ENCODE assay signal across 9 mouse cellular contexts in genomic region chr3:138859166-138859565, GRCm38 (mm10).
DNase-seq lines count a peak whose midpoint lies in the region; ATAC-seq lines count a peak whose summit lies in the region.
"Had no signal": no experiment of that assay in that cellular context is flagged by ENCODE, and none has a peak within 500 bp of the region (broad histone marks: within the 10 kb centered on the region; RNA-seq: fewer than 3 reads in every experiment).

No protein-coding gene starts in this region.

- no peaks in the 10 kb centered on the region for H3K9me3 ChIP-seq in forebrain, embryonic 13.5 days (replicated peaks)
- no peaks in the 10 kb centered on the region for H3K9me3 ChIP-seq in forebrain, embryonic 11.5 days (ENCODE audit: control insufficient read depth, low read length)
- no peaks in the 10 kb centered on the region for H3K9me3 ChIP-seq in hindbrain, embryonic 16.5 days (ENCODE audit: control insufficient read depth, low read length)
- no peaks in the 10 kb centered on the region for H3K9me3 ChIP-seq in neural tube, embryonic 15.5 days (replicated peaks)

- H3K4me1 ChIP-seq in forebrain, embryonic 13.5 days: peaks cover 75% of the 10 kb centered on the region
- H3K4me1 ChIP-seq in forebrain, embryonic 11.5 days (replicated peaks; ENCODE audit: control insufficient read depth, insufficient read depth, low read length): peaks cover 27% of the 10 kb centered on the region
- H3K4me1 ChIP-seq in hindbrain, embryonic 16.5 days (ENCODE audit: control insufficient read depth, insufficient read depth, low read depth, low read length): peaks cover 62% of the 10 kb centered on the region
- H3K4me1 ChIP-seq in neural tube, embryonic 15.5 days: peaks cover 73% of the 10 kb centered on the region

- H3K27me3 ChIP-seq in forebrain, embryonic 13.5 days: no peaks in the 10 kb centered on the region
- H3K27me3 ChIP-seq in forebrain, embryonic 11.5 days (ENCODE audit: control insufficient read depth, insufficient read depth, low read length): no peaks in the 10 kb centered on the region
- H3K27me3 ChIP-seq in hindbrain, embryonic 16.5 days (replicated peaks; ENCODE audit: control insufficient read depth, insufficient read depth, low read length): no peaks in the 10 kb centered on the region
- no peaks in the 10 kb centered on the region for H3K27me3 ChIP-seq in neural tube, embryonic 15.5 days (replicated peaks)

- H3K9ac ChIP-seq in forebrain, embryonic 13.5 days: 0 out of 2 replicates have a peak overlapping the region, but pooled peaks have one; percentile 6
- H3K9ac ChIP-seq in forebrain, embryonic 11.5 days (ENCODE audit: low read length): no peak overlapping the region; the same call in 1 of the 2 replicates
- no peak overlapping the region for H3K9ac ChIP-seq in hindbrain, embryonic 16.5 days (ENCODE audit: low read depth, low read length)
- H3K9ac ChIP-seq in neural tube, embryonic 15.5 days (replicated peaks): no peak overlapping the region

- no peaks in the 10 kb centered on the region for H3K36me3 ChIP-seq in forebrain, embryonic 13.5 days (ENCODE audit: poor library complexity, severe bottlenecking)
- H3K36me3 ChIP-seq in forebrain, embryonic 11.5 days (ENCODE audit: control insufficient read depth, insufficient read depth, low read length): no peaks in the 10 kb centered on the region
- no peaks in the 10 kb centered on the region for H3K36me3 ChIP-seq in hindbrain, embryonic 16.5 days (ENCODE audit: control insufficient read depth, insufficient read depth, low read length)
- H3K36me3 ChIP-seq in neural tube, embryonic 15.5 days: no peaks in the 10 kb centered on the region

- DNase-seq in forebrain, embryonic 11.5 days (ENCODE audit: low spot score): no peak
- peak; percentile 56 to 64 for DNase-seq in right cerebral cortex, postnatal 10 days (ENCODE audit: low spot score in 2 of 2)
- DNase-seq in right cerebral cortex, adult 2 months (ENCODE audit: low spot score in 2 of 2): no peak
- no peak for DNase-seq in lung, postnatal 14 days

- peak overlapping the region; percentile 68 for H3K27ac ChIP-seq in forebrain, embryonic 13.5 days
- H3K27ac ChIP-seq in forebrain, embryonic 11.5 days (ENCODE audit: low read depth, low read length): no peak overlapping the region
- peak overlapping the region; percentile 67 for H3K27ac ChIP-seq in hindbrain, embryonic 16.5 days (ENCODE audit: low read depth, low read length)
- H3K27ac ChIP-seq in neural tube, embryonic 15.5 days (replicated peaks): peak overlapping the region; percentile 56; the same call in 1 of the 2 replicates

- H3K4me3 ChIP-seq in forebrain, embryonic 13.5 days: no peak overlapping the region
- H3K4me3 ChIP-seq in forebrain, embryonic 11.5 days (ENCODE audit: low read depth, low read length): no peak overlapping the region
- no peak overlapping the region for H3K4me3 ChIP-seq in hindbrain, embryonic 16.5 days (ENCODE audit: low read length)
- no peak overlapping the region for H3K4me3 ChIP-seq in neural tube, embryonic 15.5 days (replicated peaks)
- H3K4me3 ChIP-seq: erythroblast, embryonic 14.5 days had no signal

- H3K4me2 ChIP-seq in forebrain, embryonic 13.5 days: no peak overlapping the region
- no peak overlapping the region for H3K4me2 ChIP-seq in forebrain, embryonic 11.5 days (ENCODE audit: low read depth, low read length, severe bottlenecking)
- H3K4me2 ChIP-seq in hindbrain, embryonic 16.5 days (ENCODE audit: low read length): no peak overlapping the region
- H3K4me2 ChIP-seq in neural tube, embryonic 15.5 days: no peak overlapping the region

- WGBS in forebrain, embryonic 13.5 days: 65% methylated on average over 8 of the region's 8 CpGs
- 87% methylated on average over 8 of the region's 8 CpGs for WGBS in forebrain, embryonic 11.5 days
- WGBS in hindbrain, embryonic 16.5 days: 52% methylated on average over 8 of the region's 8 CpGs
- 43% methylated on average over 8 of the region's 8 CpGs for WGBS in neural tube, embryonic 15.5 days

- 0 out of 2 replicates have a peak, but pooled peaks have one; percentile 5 for ATAC-seq in forebrain, embryonic 13.5 days
- ATAC-seq in forebrain, embryonic 11.5 days (replicated peaks; ENCODE audit: low FRiP score): no peak
- peak; percentile 44 for ATAC-seq in hindbrain, embryonic 16.5 days
- 0 out of 2 replicates have a peak, but pooled peaks have one; percentile 7 for ATAC-seq in neural tube, embryonic 15.5 days (ENCODE audit: low FRiP score)
- ATAC-seq in monocyte, adult 5-6 weeks (replicated peaks; ENCODE audit: insufficient number of reproducible peaks, low FRiP score, low TSS enrichment, poor library complexity, severe bottlenecking): no peak

Comparison
In these comparisons a context has a peak if more than half of its experiments do, and no peak if none do; other contexts are left out.
1. ATAC-seq: peak in forebrain, embryonic 13.5 days (single experiment), hindbrain, embryonic 16.5 days (single experiment) and neural tube, embryonic 15.5 days (single experiment); none in forebrain, embryonic 11.5 days (single experiment) and monocyte, adult 5-6 weeks (single experiment).
2. DNase-seq: peak in right cerebral cortex, postnatal 10 days (2 of 2); none in forebrain, embryonic 11.5 days (single experiment), right cerebral cortex, adult 2 months (0 of 2) and lung, postnatal 14 days (single experiment).